Mouse (Mus musculus) retina, postnatal 1 day (tissue): Measurements from ENCODE around the gene A030005K14Rik.

Experiments used
- DNase-seq: peaks from one replicate; pipeline ENCODE4 v3.0.0-alpha.2; 2012

The A030005K14Rik gene

GRCm38 (mm10) chr1:83059278-83059677, at the start of gene A030005K14Rik:
A030005K14Rik (minus strand) TSS chr1:83059378.
- no peak for DNase-seq

- no peak for DNase-seq
Measured at GRCm38 (mm10) chr1:83107410-83107978, 48.3 kb upstream of the A030005K14Rik start.

- DNase-seq: no peak
Measured at GRCm38 (mm10) chr1:83105464-83105863, 46.3 kb upstream of the A030005K14Rik start.

- DNase-seq: peak; percentile 57
Measured at GRCm38 (mm10) chr1:83101891-83102290, 42.7 kb upstream of the A030005K14Rik start.

- DNase-seq: no peak
Measured at GRCm38 (mm10) chr1:83099580-83100137, 40.5 kb upstream of the A030005K14Rik start.

DNA sequence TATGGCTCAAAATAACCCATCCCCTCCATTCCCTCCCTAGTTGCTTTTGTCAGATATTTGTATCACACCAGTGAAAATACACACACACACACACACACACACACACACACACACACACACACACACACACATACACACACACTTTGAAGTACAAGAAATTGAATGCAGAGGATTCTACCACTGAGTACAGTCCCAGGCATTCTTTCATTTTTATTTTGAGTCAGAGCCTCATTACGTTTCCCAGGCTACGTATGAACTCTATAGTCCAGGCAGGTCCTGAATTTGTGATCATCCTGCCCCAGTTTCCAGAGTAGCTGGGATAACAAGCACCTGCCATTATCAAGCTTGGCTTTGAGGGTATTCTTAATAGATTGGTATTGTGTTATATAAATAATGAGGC, 40.0 kb upstream of the A030005K14Rik start:
- peak; percentile 23 for DNase-seq

DNA sequence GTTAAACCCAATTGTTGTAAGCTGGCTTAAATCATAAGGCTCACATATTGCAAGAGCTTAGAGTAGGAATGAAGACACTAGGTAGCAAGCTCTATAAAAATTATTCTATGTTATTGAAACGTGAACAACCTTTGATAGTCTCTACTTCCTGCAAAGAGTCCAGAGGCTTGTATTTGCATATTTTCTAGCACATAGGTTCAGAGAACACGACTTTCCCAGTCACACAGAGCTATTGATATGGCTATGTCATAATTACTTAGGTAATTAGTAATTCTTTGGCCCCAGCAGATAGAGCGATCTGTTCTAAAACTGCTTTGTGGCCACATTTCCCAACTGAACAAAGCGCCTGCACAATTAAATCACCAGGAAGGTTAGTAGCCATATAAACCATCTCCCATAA, 37.8 kb upstream of the A030005K14Rik start:
- DNase-seq: no peak

DNA sequence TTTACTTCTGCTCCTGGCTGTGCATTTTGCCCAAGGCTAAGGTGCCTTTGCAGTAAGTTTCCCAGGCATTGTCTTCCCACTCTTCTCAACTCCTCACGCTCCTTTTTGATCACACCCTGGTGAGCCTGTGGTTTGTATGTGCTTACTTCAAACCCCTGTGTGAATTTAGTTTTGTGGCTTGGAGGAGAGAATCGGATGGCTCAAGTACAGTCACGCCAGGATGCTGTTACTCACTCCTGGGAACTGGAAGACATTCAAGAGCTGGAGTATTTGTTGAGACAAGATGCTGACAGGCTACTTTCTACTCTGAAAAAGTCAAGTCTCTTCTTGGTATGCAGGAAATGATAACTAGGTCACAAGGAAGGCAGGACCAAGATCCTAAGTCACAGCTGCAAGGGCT, 32.1 kb upstream of the A030005K14Rik start:
- DNase-seq: no peak

- no peak for DNase-seq
Measured at GRCm38 (mm10) chr1:83084790-83085189, 25.6 kb upstream of the A030005K14Rik start.

DNA sequence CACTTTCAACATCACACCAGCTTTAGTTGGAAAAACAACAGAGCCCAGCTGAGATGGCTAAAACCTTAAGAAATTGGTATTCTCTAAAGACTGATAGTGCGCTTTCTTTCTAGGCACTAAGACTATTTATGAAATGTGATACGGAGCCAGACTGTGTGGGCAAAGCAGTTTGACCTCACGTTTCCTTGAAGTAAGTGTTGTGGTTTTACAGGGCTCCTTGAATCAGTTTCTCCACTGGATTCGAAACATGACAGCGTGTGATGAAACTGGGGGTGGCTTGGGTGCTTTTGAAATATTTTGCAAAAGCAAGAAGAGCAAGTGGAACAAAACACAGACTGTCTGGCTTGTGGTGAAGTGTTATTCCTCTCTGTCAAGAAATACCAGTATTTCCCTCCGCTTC, 17.8 kb upstream of the A030005K14Rik start:
- no peak for DNase-seq

GRCm38 (mm10) chr1:83076190-83076917, 17.2 kb upstream of the A030005K14Rik start:
- peak; percentile 84 for DNase-seq

DNA sequence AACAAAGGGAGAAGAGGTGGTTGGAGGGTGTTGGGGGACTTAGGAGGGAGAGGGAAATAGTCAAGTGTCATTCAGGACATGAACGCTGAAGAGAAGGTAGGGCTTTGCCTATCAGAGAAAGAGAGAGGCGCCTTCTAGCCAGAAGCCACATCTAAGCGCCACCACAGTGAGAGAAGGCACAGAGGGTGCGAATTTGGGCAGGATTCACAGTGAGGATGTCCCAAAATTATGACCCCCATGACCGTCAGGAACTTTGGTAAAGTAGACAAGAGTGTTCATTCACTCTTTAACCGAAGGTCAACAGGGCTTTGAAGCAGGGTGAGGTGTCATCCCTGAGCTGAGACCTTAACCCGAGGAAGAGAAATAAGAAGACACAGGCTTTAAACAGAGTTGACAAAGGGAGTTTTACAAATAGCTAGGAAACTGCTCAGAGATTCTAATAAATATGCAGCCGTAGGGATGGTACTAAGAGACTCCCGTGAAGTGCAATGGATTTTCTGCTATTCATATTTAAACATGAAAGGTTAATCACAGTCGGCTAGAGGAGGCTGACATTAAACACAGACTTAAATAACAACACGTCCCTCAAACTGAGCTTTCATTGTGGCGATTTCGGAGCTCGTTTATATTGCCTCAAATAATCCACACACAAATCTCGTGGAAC, 16.5 kb upstream of the A030005K14Rik start:
- no peak for DNase-seq

GRCm38 (mm10) chr1:83067205-83067604, 8.0 kb upstream of the A030005K14Rik start:
- DNase-seq: no peak

- DNase-seq: no peak
Measured at GRCm38 (mm10) chr1:83066577-83066976, 7.4 kb upstream of the A030005K14Rik start.

- peak; percentile 68 for DNase-seq
Measured at GRCm38 (mm10) chr1:83064851-83065250, 5.7 kb upstream of the A030005K14Rik start.

DNA sequence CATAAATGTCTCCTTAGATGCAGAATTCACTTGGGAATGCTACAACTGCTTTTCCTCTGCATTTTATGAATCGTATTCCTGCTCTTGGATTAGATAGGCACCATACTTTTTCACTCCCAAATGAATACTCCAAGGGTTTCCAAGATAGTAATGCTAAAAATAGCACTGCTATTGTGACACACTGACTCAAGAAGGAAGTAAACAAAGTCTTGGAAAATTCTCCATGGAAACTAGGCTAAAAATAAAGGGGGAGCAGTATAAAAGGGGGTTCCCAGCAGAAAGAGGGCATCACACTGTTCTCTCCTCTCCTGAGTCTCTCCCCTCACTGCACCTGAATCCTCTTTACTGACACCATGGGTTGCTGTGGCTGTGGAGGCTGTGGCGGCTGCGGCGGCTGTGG, 1.5 kb upstream of the A030005K14Rik start, which contains the start of gene Krtap28-13:
Krtap28-13 (plus strand) TSS at position 288 of the 400 bp plus-strand sequence.
- DNase-seq: no peak

DNA sequence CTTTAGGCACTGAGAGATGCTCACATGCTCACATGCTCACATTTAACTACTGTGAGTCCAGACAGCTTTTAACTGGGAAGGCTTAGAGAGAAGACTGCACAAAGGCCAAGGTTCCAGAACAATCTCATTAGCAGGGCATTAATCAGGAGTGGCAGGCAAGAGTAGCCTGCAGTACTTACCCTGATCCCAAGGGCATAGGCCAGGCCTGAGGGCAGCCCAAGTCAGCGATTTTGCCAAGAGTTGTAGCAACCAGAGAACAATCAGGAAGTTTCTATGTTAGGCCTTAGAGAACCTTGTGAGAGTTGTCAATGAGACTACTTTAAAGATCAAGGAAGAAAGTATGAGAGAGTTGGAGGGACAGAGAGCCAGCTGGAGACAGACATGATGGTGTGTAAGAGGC, 697 bp downstream of the A030005K14Rik start:
- no peak for DNase-seq

GRCm38 (mm10) chr1:83044882-83045427, 14.2 kb downstream of the A030005K14Rik start, which contains the start of gene Gm47969:
Gm47969 (plus strand) TSS chr1:83044932.
- no peak for DNase-seq

GRCm38 (mm10) chr1:83042380-83042779, 16.8 kb downstream of the A030005K14Rik start, which contains the start of gene Krtap28-10:
Krtap28-10 (minus strand) TSS chr1:83042480.
- no peak for DNase-seq

DNA sequence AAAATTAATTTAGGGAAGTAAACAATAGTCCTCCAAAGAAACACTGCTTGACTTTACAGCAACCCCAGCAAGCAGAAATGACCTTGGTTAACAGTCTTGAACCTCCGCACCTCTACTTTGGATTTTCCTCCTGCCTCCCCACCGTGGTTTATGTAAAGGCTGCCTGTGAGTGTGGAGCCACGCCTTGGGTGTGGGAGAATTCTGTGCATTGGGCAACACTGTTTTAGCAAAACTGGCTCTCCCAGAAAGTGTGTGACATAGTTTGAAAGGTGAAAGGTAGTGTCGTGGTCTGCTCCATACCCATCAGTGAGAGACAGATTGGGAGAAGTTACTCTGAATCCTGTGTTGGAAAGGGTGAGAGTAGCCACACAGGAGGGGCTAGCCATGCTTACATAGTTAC, 20.1 kb downstream of the A030005K14Rik start:
- DNase-seq: no peak

- DNase-seq: peak; percentile 73
Measured at GRCm38 (mm10) chr1:83038109-83038672, 21.0 kb downstream of the A030005K14Rik start, which contains the start of gene Slc19a3. Slc19a3 (minus strand) TSS chr1:83038448.

DNA sequence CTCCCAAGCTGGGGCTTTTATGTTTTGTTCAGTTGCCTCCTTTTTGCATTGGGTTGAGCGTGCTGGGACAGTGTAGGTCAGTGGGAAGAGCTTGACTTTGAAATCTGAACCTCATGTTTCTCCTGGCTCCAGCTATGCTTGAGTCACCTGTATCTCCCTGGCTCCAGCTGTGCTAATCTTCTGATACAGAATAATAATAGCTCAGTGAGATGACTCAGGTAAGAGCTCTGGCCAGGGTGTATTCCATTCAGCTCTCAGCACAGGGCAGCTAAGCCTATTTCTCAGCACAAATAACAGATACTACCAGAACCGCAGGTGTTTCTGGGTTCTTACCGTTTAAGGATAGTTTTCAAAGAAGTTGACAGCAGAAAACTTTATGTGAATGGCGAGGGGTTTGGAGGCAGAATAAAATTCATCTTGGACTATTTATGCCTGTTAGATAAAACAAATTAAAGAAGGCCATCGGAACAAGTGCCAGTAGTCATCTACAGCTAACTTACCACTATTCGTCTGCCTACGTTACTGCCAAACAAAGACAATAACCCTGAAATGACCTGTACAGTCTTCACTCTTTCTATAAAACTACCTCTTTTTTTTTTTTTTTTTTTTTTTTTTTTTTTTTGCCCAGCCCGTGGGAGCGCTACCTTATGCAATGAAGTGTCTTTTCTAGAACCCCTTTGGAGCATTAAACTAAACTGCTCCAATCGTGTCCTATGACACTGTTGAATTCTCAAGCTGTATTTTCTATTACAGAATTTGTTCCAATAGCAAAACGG, 22.1 kb downstream of the A030005K14Rik start:
- DNase-seq: no peak
